Mouse (Mus musculus) layer of hippocampus, adult 2 months (tissue): ENCODE measurements around the gene Zmiz2. TPM values are rescaled to one million over a fixed set of nuclear protein-coding genes. Genes with fewer than 3 reads are reported as not detected.
"Not testable (repeated sequence)": the region's sequence is repeated elsewhere in the genome, so short reads cannot be mapped to it uniquely, and the experiment has no call there.

Experiments
- DNase-seq, 2 experiments: peaks; one replicate each; pipeline ENCODE4 v3.0.0; 2022; ENCODE audit warnings: low spot score in 2 of 2
- H3K27ac ChIP-seq: fragments of 200-600 bp; 2 replicates; pipeline ENCODE4 v1.8.1; 2022
- H3K4me3 ChIP-seq: fragments of 200-600 bp; 2 replicates; pipeline ENCODE4 v1.8.1; 2022; ENCODE audit warnings: mild to moderate bottlenecking
- CTCF ChIP-seq: fragments of 200-600 bp; conservative IDR thresholded peaks from 2 replicates; pipeline ENCODE4 v1.8.1; 2022; ENCODE audit warnings: antibody characterized with exemption, mild to moderate bottlenecking, moderate library complexity
- total RNA-seq, 2 experiments: library from RNA; stranded (reverse); gene quantifications; 2 replicates each; pipeline ENCODE4 v1.2.3; 2021

Zmiz2 gene
- total RNA-seq, 2 experiments from 2014 or later, result 170 TPM

- H3K27ac ChIP-seq, result peak overlapping the region; percentile 99
- DNase-seq, result peak; percentile 80 to 87
- peak overlapping the region; percentile 92 for H3K4me3 ChIP-seq
- no peak for TF ChIP-seq CTCF
These were observed 27.6 kb downstream of the Zmiz2 start for GRCm38 (mm10) chr11:6416405-6417034.

- Histone ChIP-seq H3K27ac (peak overlapping the region; percentile 99; the same call in 1 of the 2 replicates), H3K4me3 (peak overlapping the region; percentile 92)
- TF ChIP-seq CTCF, result no peak
- no peak for DNase-seq
These were observed 28.2 kb downstream of the Zmiz2 start for GRCm38 (mm10) chr11:6417069-6417468.

DNA sequence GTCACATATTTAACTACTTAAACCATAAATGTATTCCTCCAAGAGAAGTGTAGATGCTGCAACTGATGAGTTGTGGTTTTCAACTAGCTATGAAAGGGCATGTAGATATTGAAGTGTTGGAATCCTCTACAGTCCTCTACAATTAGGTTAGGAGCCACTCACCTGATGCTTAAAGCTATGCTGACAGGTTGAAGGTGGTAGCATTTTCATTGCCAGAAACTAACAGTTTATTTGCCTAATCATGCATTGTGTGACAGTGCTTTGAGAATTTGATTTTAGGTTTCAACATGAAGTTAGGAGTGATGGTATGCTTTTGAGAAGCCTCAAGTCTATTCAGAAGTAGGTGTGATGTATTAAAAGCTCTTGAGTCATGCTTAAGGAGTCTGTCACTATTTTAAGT is 28.6 kb downstream of the Zmiz2 start:
- no peak for DNase-seq
- no peak for TF ChIP-seq CTCF
- Histone ChIP-seq H3K27ac (peak overlapping the region; percentile 1; the same call in 1 of the 2 replicates), H3K4me3 (peak overlapping the region; percentile 92)

DNA sequence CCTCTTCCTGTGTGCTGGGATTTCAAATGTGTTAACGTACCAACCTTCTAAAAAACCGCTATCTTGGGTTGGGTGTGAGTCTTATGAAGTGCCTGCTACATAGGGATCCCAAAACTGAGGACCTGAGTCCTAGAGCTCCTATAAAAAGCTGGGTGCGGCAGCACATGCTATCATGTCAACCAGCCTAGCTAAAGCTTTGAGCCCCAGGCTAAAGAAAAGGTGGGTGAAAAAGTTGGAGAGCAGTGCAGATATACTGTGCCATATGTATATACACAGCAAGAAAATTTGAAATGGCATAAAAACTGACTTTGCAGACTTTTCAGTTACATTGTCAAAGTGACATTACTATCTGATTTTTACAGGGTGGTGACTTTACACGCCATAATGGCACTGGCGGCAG is 29.9 kb downstream of the Zmiz2 start:
- Histone ChIP-seq H3K27ac (no peak overlapping the region; the same call in 1 of the 2 replicates), H3K4me3 (no peak overlapping the region)
- no peak for TF ChIP-seq CTCF
- DNase-seq, result no peak

DNA sequence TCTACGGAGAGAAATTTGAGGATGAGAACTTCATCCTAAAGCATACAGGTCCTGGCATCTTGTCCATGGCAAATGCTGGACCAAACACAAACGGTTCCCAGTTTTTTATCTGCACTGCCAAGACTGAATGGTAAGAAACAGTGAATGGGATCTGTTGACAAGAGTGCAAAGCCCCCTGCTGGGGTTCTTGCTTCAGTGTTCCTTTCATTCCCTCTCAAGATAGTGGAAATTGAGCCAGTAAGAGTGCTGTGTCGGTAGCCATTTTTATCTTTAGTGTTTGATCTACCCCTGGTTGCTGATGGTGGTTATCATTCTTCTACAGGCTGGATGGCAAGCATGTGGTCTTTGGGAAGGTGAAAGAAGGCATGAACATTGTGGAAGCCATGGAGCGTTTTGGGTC is 30.3 kb downstream of the Zmiz2 start:
- not testable (repeated sequence) for H3K27ac ChIP-seq, DNase-seq, H3K4me3 ChIP-seq

- no peak for TF ChIP-seq CTCF
- no peak for DNase-seq
- no peak overlapping the region for H3K27ac ChIP-seq
- no peak overlapping the region for H3K4me3 ChIP-seq
These were observed 31.4 kb downstream of the Zmiz2 start for GRCm38 (mm10) chr11:6420283-6420703.

DNA sequence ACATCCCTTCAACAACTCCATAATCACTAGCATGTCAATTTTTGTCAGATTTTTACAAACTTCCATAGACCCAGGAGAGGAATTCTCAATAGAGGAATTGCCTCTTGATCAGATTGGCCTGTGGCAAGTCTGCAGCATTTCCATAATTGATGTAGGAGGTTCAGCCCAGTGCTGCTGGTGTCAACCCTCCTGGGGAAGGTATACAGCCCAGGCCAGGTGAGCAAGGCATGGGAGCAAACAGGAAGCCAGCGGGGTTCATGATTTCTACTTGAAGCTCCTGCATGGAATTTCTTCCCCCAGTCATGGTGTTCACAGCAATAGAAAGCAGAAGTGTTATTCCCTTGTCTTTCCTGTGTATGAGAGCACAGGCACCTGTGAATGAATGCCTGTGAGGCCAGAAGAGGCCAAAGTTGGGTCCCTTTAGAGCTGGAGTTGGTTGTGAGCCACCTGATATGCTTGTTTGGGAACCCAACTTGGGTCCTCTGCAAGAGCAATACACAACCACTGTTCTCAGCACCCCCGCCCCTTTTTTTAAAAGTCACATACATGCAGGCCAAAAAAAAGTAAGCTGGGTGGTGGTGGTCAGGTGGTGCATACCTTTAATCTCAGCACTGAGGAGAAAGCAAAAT is 32.0 kb downstream of the Zmiz2 start:
- TF ChIP-seq CTCF, result no peak
- no peak for DNase-seq
- H3K4me3 ChIP-seq, result no peak overlapping the region
- no peak overlapping the region for H3K27ac ChIP-seq

- Histone ChIP-seq H3K27ac (no peak overlapping the region), H3K4me3 (no peak overlapping the region)
- TF ChIP-seq CTCF, result no peak
- no peak for DNase-seq
These were observed 41.3 kb downstream of the Zmiz2 start for GRCm38 (mm10) chr11:6430186-6430585.

GRCm38 (mm10) chr11:6436442-6436841 is 47.6 kb downstream of the Zmiz2 start:
- DNase-seq, result peak; percentile 39 to 49
- Histone ChIP-seq H3K27ac (no peak overlapping the region), H3K4me3 (no peak overlapping the region)
- peak; percentile 74 for TF ChIP-seq CTCF

GRCm38 (mm10) chr11:6437667-6438066 is 48.8 kb downstream of the Zmiz2 start:
- no peak for DNase-seq
- H3K4me3 ChIP-seq, result no peak overlapping the region
- no peak for TF ChIP-seq CTCF

GRCm38 (mm10) chr11:6440171-6440570 is 51.3 kb downstream of the Zmiz2 start:
- Histone ChIP-seq H3K4me3 (no peak overlapping the region), H3K27ac (no peak overlapping the region)
- DNase-seq, result no peak
- TF ChIP-seq CTCF, result no peak

More at GRCm38 (mm10) chr11:6437667-6438066, 48.8 kb downstream of the Zmiz2 start:
- H3K27ac ChIP-seq, result no peak overlapping the region

- no peak for TF ChIP-seq CTCF
- no peak for DNase-seq
- Histone ChIP-seq H3K4me3 (no peak overlapping the region), H3K27ac (no peak overlapping the region)
These were observed 53.7 kb downstream of the Zmiz2 start for GRCm38 (mm10) chr11:6442566-6442965.

GRCm38 (mm10) chr11:6443102-6443501 is 54.2 kb downstream of the Zmiz2 start:
- no peak for TF ChIP-seq CTCF
- peak overlapping the region; percentile 73 for H3K4me3 ChIP-seq
- peak overlapping the region; percentile 94; the same call in 1 of the 2 replicates for H3K27ac ChIP-seq
- DNase-seq, result no peak

GRCm38 (mm10) chr11:6443727-6444076 is 54.8 kb downstream of the Zmiz2 start:
- TF ChIP-seq CTCF, result no peak
- peak overlapping the region; percentile 94 for H3K27ac ChIP-seq
- no peak for DNase-seq
- peak overlapping the region; percentile 73 for H3K4me3 ChIP-seq
